Mouse (Mus musculus) neural tube, embryonic 11.5 days (tissue): ENCODE measurements around the gene Fam131a. TPM values are rescaled to one million over a fixed set of nuclear protein-coding genes. Genes with fewer than 3 reads are reported as not detected.

ENCODE experiments used
- ATAC-seq: fragments of 200-750 bp; cut with Nextera tagmentation; 2 replicates; pipeline ENCODE4 v1.8.0; 2017; ENCODE audit warnings: moderate number of reproducible peaks, mild to moderate bottlenecking, moderate TSS enrichment, moderate library complexity; ENCODE audit not compliant: insufficient read depth, low FRiP score, low TSS enrichment
- DNase-seq: peaks from one replicate; pipeline ENCODE4 v3.0.0-alpha.2; 2015; ENCODE audit warnings: low spot score
- H3K27ac ChIP-seq: fragments of 300-500 bp; sonication (generic); 2 replicates; pipeline ENCODE4 v1.5.1; 2014; ENCODE audit warnings: low read depth, mild to moderate bottlenecking, low read length
- H3K27me3 ChIP-seq: fragments of 300-500 bp; sonication (generic); 2 replicates; pipeline ENCODE4 v1.6.1; 2014; ENCODE audit warnings: mild to moderate bottlenecking, low read length, mixed read lengths; ENCODE audit not compliant: control insufficient read depth, insufficient read depth
- H3K36me3 ChIP-seq: fragments of 300-500 bp; sonication (generic); 2 replicates; pipeline ENCODE4 v1.6.1; 2014; ENCODE audit warnings: mild to moderate bottlenecking, low read length, moderate library complexity, mixed read lengths; ENCODE audit not compliant: control insufficient read depth, insufficient read depth
- H3K4me1 ChIP-seq: fragments of 300-500 bp; sonication (generic); 2 replicates; pipeline ENCODE4 v1.6.1; 2014; ENCODE audit warnings: low read length, mixed read lengths; ENCODE audit not compliant: control insufficient read depth, insufficient read depth
- H3K4me2 ChIP-seq: fragments of 300-500 bp; sonication (generic); 2 replicates; pipeline ENCODE4 v1.6.1; 2014; ENCODE audit warnings: low read depth, mild to moderate bottlenecking, moderate library complexity
- H3K4me3 ChIP-seq: fragments of 300-500 bp; sonication (generic); 2 replicates; pipeline ENCODE4 v1.5.1; 2014; ENCODE audit warnings: low read depth, low read length
- H3K9ac ChIP-seq: fragments of 300-500 bp; sonication (generic); 2 replicates; pipeline ENCODE4 v1.6.1; 2014; ENCODE audit warnings: mild to moderate bottlenecking, low read length
- H3K9me3 ChIP-seq: fragments of 300-500 bp; sonication (generic); 2 replicates; pipeline ENCODE4 v1.6.1; 2016; ENCODE audit warnings: low read length; ENCODE audit not compliant: control insufficient read depth
- WGBS: fragments of 180-500 bp; shearing (Covaris S2); extraction: QIAGEN DNeasy Blood & Tissue Kit; methylation state at CpG from one replicate; pipeline ENCODE4 v1.1.7; 2014; 5-methylcytosine and 5-hydroxymethylcytosine counted together
- polyA plus RNA-seq: library from polyadenylated mRNA; unstranded; fragments of >200 nt; fragmentation: Nextera tagmentation; extraction: Ambion mirVana; gene quantifications from 2 replicates; pipeline ENCODE4 v1.2.1, GENCODE M21; 2014

The Fam131a gene
- polyA plus RNA-seq, 1 experiment from 2014 or later, result 17.8 TPM

- Histone ChIP-seq H3K4me1 (peaks cover 11% of the 10 kb centered on the region), H3K4me3 (no peak overlapping the region)
- 10% methylated on average over 12 of the region's 12 CpGs for WGBS
Observed at GRCm38 (mm10) chr16:20701729-20702521, 8.9 kb downstream of the Fam131a start.

GRCm38 (mm10) chr16:20702522-20702893, 9.5 kb downstream of the Fam131a start:
- peak; percentile 74 for ATAC-seq

More at GRCm38 (mm10) chr16:20701729-20702521, 8.9 kb downstream of the Fam131a start:
- peak overlapping the region; percentile 54; the same call in 1 of the 2 replicates for H3K27ac ChIP-seq
- no peak overlapping the region for H3K9ac ChIP-seq
- DNase-seq (no peak), ATAC-seq (peak; percentile 68)
- peaks cover 7% of the 10 kb centered on the region; the same call in 1 of the 2 replicates for H3K36me3 ChIP-seq
- H3K27me3 ChIP-seq, result no peaks in the 10 kb centered on the region
- no peak overlapping the region for H3K4me2 ChIP-seq
- no peaks in the 10 kb centered on the region for H3K9me3 ChIP-seq

GRCm38 (mm10) chr16:20703071-20703470, 10.0 kb downstream of the Fam131a start:
- H3K9me3 ChIP-seq, result no peaks in the 10 kb centered on the region
- ATAC-seq (no peak), DNase-seq (no peak)
- H3K4me2 ChIP-seq, result no peak overlapping the region
- 95% methylated on average over 10 of the region's 10 CpGs for WGBS
- no peaks in the 10 kb centered on the region for H3K27me3 ChIP-seq
- H3K9ac ChIP-seq, result no peak overlapping the region
- peaks cover 7% of the 10 kb centered on the region; the same call in 1 of the 2 replicates for H3K36me3 ChIP-seq
- H3K4me1 ChIP-seq, result peaks cover 11% of the 10 kb centered on the region
- no peak overlapping the region for H3K4me3 ChIP-seq
- no peak overlapping the region for H3K27ac ChIP-seq

More at GRCm38 (mm10) chr16:20702522-20702893, 9.5 kb downstream of the Fam131a start:
- Histone ChIP-seq H3K4me2 (no peak overlapping the region), H3K4me1 (peaks cover 11% of the 10 kb centered on the region), H3K9me3 (no peaks in the 10 kb centered on the region), H3K36me3 (peaks cover 7% of the 10 kb centered on the region; the same call in 1 of the 2 replicates), H3K9ac (no peak overlapping the region), H3K4me3 (no peak overlapping the region), H3K27me3 (no peaks in the 10 kb centered on the region), H3K27ac (no peak overlapping the region)
- 11% methylated on average over 8 of the region's 8 CpGs for WGBS
- DNase-seq, result peak; percentile 78

- Histone ChIP-seq H3K9ac (no peak overlapping the region), H3K4me3 (no peak overlapping the region), H3K4me2 (no peak overlapping the region), H3K36me3 (peaks cover 7% of the 10 kb centered on the region; the same call in 1 of the 2 replicates), H3K4me1 (peaks cover 11% of the 10 kb centered on the region), H3K27ac (no peak overlapping the region), H3K27me3 (no peaks in the 10 kb centered on the region), H3K9me3 (no peaks in the 10 kb centered on the region)
- 88% methylated on average over 6 of the region's 6 CpGs for WGBS
- ATAC-seq (no peak), DNase-seq (no peak)
Observed at GRCm38 (mm10) chr16:20703699-20704400, 10.8 kb downstream of the Fam131a start.

GRCm38 (mm10) chr16:20705786-20706185, 12.7 kb downstream of the Fam131a start:
- peaks cover 11% of the 10 kb centered on the region for H3K4me1 ChIP-seq
- 75% methylated on average over 3 of the region's 3 CpGs for WGBS
- no peak for ATAC-seq
- DNase-seq, result no peak
- H3K4me3 ChIP-seq, result no peak overlapping the region
- H3K27me3 ChIP-seq, result no peaks in the 10 kb centered on the region
- peaks cover 3% of the 10 kb centered on the region for H3K36me3 ChIP-seq
- H3K9me3 ChIP-seq, result no peaks in the 10 kb centered on the region
- no peak overlapping the region for H3K9ac ChIP-seq
- no peak overlapping the region for H3K27ac ChIP-seq
- no peak overlapping the region for H3K4me2 ChIP-seq

- DNase-seq, result no peak
- Histone ChIP-seq H3K9ac (no peak overlapping the region), H3K4me3 (no peak overlapping the region), H3K36me3 (peaks cover 5% of the 10 kb centered on the region), H3K4me2 (no peak overlapping the region), H3K4me1 (peaks cover 9% of the 10 kb centered on the region), H3K27me3 (no peaks in the 10 kb centered on the region), H3K9me3 (no peaks in the 10 kb centered on the region), H3K27ac (no peak overlapping the region)
- WGBS, result 88% methylated on average over 2 of the region's 2 CpGs
- ATAC-seq, result no peak
Observed at GRCm38 (mm10) chr16:20706407-20707055, 13.5 kb downstream of the Fam131a start.

GRCm38 (mm10) chr16:20708220-20708938, 15.3 kb downstream of the Fam131a start:
- ATAC-seq (0 out of 2 replicates have a peak, but pooled peaks have one; percentile 8), DNase-seq (no peak)
- no peaks in the 10 kb centered on the region for H3K9me3 ChIP-seq
- no peak overlapping the region for H3K4me2 ChIP-seq
- H3K4me3 ChIP-seq, result no peak overlapping the region
- WGBS, result 91% methylated on average over 21 of the region's 21 CpGs
- peaks cover 8% of the 10 kb centered on the region for H3K36me3 ChIP-seq
- H3K27ac ChIP-seq, result no peak overlapping the region
- H3K27me3 ChIP-seq, result no peaks in the 10 kb centered on the region
- H3K4me1 ChIP-seq, result no peaks in the 10 kb centered on the region
- H3K9ac ChIP-seq, result no peak overlapping the region
